Mouse (Mus musculus) urinary bladder, postnatal 10 days (tissue): ENCODE measurements around the gene Ttc21a.

ENCODE experiments used
- DNase-seq: peaks from one replicate; pipeline ENCODE4 v3.0.0; 2022; ENCODE audit warnings: low spot score

The Ttc21a gene

GRCm38 (mm10) chr9:119941407-119941806 lies 4.0 kb downstream of the Ttc21a start:
- DNase-seq = no peak

- no peak for DNase-seq
Observed at GRCm38 (mm10) chr9:119941861-119942260, 4.5 kb downstream of the Ttc21a start.

GRCm38 (mm10) chr9:119943326-119943725 lies 5.9 kb downstream of the Ttc21a start:
- DNase-seq = no peak

GRCm38 (mm10) chr9:119945173-119945900 lies 7.9 kb downstream of the Ttc21a start:
- no peak for DNase-seq

- no peak for DNase-seq
Observed at GRCm38 (mm10) chr9:119948804-119949203, 11.4 kb downstream of the Ttc21a start.

- DNase-seq = no peak
Observed at GRCm38 (mm10) chr9:119950434-119950833, 13.0 kb downstream of the Ttc21a start.

- no peak for DNase-seq
Observed at GRCm38 (mm10) chr9:119951388-119951787, 14.0 kb downstream of the Ttc21a start.

- no peak for DNase-seq
Observed at GRCm38 (mm10) chr9:119958835-119959234, 21.4 kb downstream of the Ttc21a start.

- no peak for DNase-seq
Observed at GRCm38 (mm10) chr9:119962216-119962615, 24.8 kb downstream of the Ttc21a start.

- no peak for DNase-seq
Observed at GRCm38 (mm10) chr9:119962987-119963667, 25.7 kb downstream of the Ttc21a start.

- no peak for DNase-seq
Observed at GRCm38 (mm10) chr9:119964206-119964605, 26.8 kb downstream of the Ttc21a start.

- DNase-seq = no peak
Observed at GRCm38 (mm10) chr9:119965186-119965585, 27.8 kb downstream of the Ttc21a start.

GRCm38 (mm10) chr9:119966221-119966910 lies 29.0 kb downstream of the Ttc21a start:
- DNase-seq = no peak

GRCm38 (mm10) chr9:119969811-119970210 lies 32.4 kb downstream of the Ttc21a start:
- DNase-seq = no peak

GRCm38 (mm10) chr9:119970221-119970620 lies 32.8 kb downstream of the Ttc21a start:
- no peak for DNase-seq

GRCm38 (mm10) chr9:119970763-119971656 lies 33.6 kb downstream of the Ttc21a start:
- no peak for DNase-seq

- DNase-seq = no peak
Observed at GRCm38 (mm10) chr9:119972166-119972565, 34.8 kb downstream of the Ttc21a start.

- DNase-seq = no peak
Observed at GRCm38 (mm10) chr9:119972582-119972981, 35.2 kb downstream of the Ttc21a start.

- no peak for DNase-seq
Observed at GRCm38 (mm10) chr9:119973281-119973680, 35.9 kb downstream of the Ttc21a start.

GRCm38 (mm10) chr9:119973869-119974520 lies 36.6 kb downstream of the Ttc21a start:
- DNase-seq = no peak

GRCm38 (mm10) chr9:119974609-119975008 lies 37.2 kb downstream of the Ttc21a start:
- no peak for DNase-seq
